Mouse (Mus musculus): ENCODE results near the gene Ccpg1.

GRCm38 (mm10) chr9:72969874-72970273 lies 15.4 kb upstream of the Ccpg1 start:
- TF ChIP-seq CTCF (IDR thresholded peaks at IDR 0.05; ENCODE audit: low read depth): peak; percentile 32
- no peak for TF ChIP-seq EP300 (IDR thresholded peaks at IDR 0.05; ENCODE audit: low read depth)
